Mouse (Mus musculus) kidney, adult 2 months (tissue): Measurements from ENCODE around the gene Eva1c.

ENCODE experiments used
- CTCF ChIP-seq: fragments of 200-500 bp; conservative IDR thresholded peaks from 2 replicates; pipeline ENCODE4 v1.5.1; 2011; ENCODE audit warnings: low read depth, mild to moderate bottlenecking, control low read depth, low read length, moderate library complexity, mixed read lengths; ENCODE audit not compliant: insufficient read depth, insufficient read length
- POLR2A ChIP-seq: fragments of 200-500 bp; IDR thresholded peaks from one replicate; pipeline ENCODE4 v1.6.1; 2011; ENCODE audit warnings: low read depth, low read length, control low read depth

GRCm38 (mm10) chr16:90941246-90941645 lies 114.7 kb downstream of the Eva1c start:
- TF ChIP-seq CTCF (no peak), POLR2A (no peak)
